Mouse (Mus musculus) liver, embryonic 11.5 days (tissue): ENCODE results near the gene Kdm2a. TPM values are rescaled to one million over a fixed set of nuclear protein-coding genes. Genes with fewer than 3 reads are reported as not detected.

Experiments used
- ATAC-seq: fragments of 200-750 bp; cut with Nextera tagmentation; replicated peaks from 2 replicates; pipeline ENCODE4 v1.8.0; 2017; ENCODE audit warnings: moderate number of reproducible peaks, mild to moderate bottlenecking, moderate TSS enrichment, moderate library complexity; ENCODE audit not compliant: low FRiP score
- DNase-seq: peaks from one replicate; pipeline ENCODE4 v3.0.0-alpha.2; 2017; ENCODE audit warnings: low spot score
- H3K27ac ChIP-seq: fragments of 300-500 bp; sonication (generic); 2 replicates; pipeline ENCODE4 v1.5.1; 2014; ENCODE audit warnings: mild to moderate bottlenecking, low read depth, low read length, control low read depth
- H3K27me3 ChIP-seq: fragments of 300-500 bp; sonication (generic); replicated peaks from 2 replicates; pipeline ENCODE4 v1.6.1; 2014; ENCODE audit warnings: low read length, mixed read lengths; ENCODE audit not compliant: control insufficient read depth, insufficient read depth
- H3K36me3 ChIP-seq: fragments of 300-500 bp; sonication (generic); 2 replicates; pipeline ENCODE4 v1.6.1; 2014; ENCODE audit warnings: mild to moderate bottlenecking, low read length, moderate library complexity, mixed read lengths; ENCODE audit not compliant: control insufficient read depth, insufficient read depth
- H3K4me1 ChIP-seq: fragments of 300-500 bp; sonication (generic); replicated peaks from 2 replicates; pipeline ENCODE4 v1.6.1; 2014; ENCODE audit warnings: low read length, mixed read lengths; ENCODE audit not compliant: control insufficient read depth, insufficient read depth
- H3K4me2 ChIP-seq: fragments of 300-500 bp; sonication (generic); 2 replicates; pipeline ENCODE4 v1.6.1; 2014; ENCODE audit warnings: mild to moderate bottlenecking, control low read depth, moderate library complexity
- H3K4me3 ChIP-seq: fragments of 300-500 bp; sonication (generic); 2 replicates; pipeline ENCODE4 v1.5.1; 2014; ENCODE audit warnings: low read depth, low read length, control low read depth
- H3K9ac ChIP-seq: fragments of 300-500 bp; sonication (generic); 2 replicates; pipeline ENCODE4 v1.6.1; 2014; ENCODE audit warnings: low read depth, low read length, control low read depth
- H3K9me3 ChIP-seq: fragments of 300-500 bp; sonication (generic); 2 replicates; pipeline ENCODE4 v1.6.1; 2016; ENCODE audit warnings: low read length, inconsistent platforms, mixed read lengths; ENCODE audit not compliant: control insufficient read depth
- WGBS: fragments of 180-500 bp; shearing (Covaris S2); extraction: QIAGEN DNeasy Blood & Tissue Kit; methylation state at CpG from one replicate; pipeline ENCODE4 v1.1.7; 2014; 5-methylcytosine and 5-hydroxymethylcytosine counted together
- polyA plus RNA-seq: library from polyadenylated mRNA; unstranded; fragments of >200 nt; fragmentation: Nextera tagmentation; extraction: Ambion mirVana; gene quantifications from 2 replicates; pipeline ENCODE4 v1.2.1, GENCODE M21; 2014

Gene Kdm2a
- polyA plus RNA-seq, 1 experiment from 2014 or later, result 40.2 TPM

DNA sequence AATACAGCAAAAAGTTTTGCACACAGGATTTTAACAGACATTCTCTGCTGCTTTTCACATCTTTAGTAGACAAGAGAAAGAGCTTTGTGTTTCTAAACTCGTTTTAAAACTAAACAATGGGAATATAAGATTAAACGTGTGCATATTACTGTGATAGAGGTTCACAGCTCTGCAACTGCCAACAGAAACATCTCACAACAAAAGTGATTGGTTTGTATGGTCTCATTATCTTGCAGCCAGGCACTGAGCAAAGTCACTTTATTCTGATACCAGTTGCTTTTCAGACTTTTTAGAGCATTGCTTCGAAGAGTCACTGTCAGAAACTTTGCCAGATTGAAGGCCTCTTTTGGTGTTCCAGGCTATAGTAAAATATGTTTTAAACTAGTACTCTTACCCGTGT is 874 bp upstream of the Kdm2a start:
- WGBS, result 62% methylated on average over 4 of the region's 4 CpGs
- Histone ChIP-seq H3K4me2 (no peak overlapping the region; the same call in 1 of the 2 replicates), H3K9me3 (no peaks in the 10 kb centered on the region), H3K27ac (no peak overlapping the region), H3K4me1 (peaks cover 14% of the 10 kb centered on the region), H3K27me3 (no peaks in the 10 kb centered on the region), H3K36me3 (no peaks in the 10 kb centered on the region), H3K9ac (no peak overlapping the region), H3K4me3 (no peak overlapping the region)
- ATAC-seq (no peak), DNase-seq (no peak)

DNA sequence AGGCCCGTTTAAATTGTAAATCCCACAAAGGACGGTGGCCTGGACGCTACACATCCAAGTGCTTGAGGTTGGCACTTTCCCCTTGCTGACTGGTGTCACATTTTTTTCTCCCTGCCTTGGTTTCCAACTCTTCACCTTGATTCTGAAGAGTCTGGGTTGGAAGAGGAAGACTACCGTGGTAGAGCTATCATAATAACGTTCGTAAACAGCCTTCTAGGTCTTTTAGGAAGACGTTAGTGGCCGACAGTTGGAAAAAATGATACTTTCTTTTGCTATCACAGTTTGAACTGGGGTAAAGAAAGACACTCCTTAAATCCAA is 504 bp upstream of the Kdm2a start:
- Histone ChIP-seq H3K27ac (peak overlapping the region; percentile 87; the same call in 1 of the 2 replicates), H3K9ac (peak overlapping the region; percentile 88), H3K27me3 (no peaks in the 10 kb centered on the region), H3K36me3 (peaks cover 1% of the 10 kb centered on the region; the same call in 1 of the 2 replicates), H3K9me3 (no peaks in the 10 kb centered on the region), H3K4me1 (peaks cover 17% of the 10 kb centered on the region), H3K4me2 (peak overlapping the region; percentile 99), H3K4me3 (peak overlapping the region; percentile 80)
- no peak for ATAC-seq
- WGBS, result 33% methylated on average over 8 of the region's 8 CpGs
- no peak for DNase-seq

DNA sequence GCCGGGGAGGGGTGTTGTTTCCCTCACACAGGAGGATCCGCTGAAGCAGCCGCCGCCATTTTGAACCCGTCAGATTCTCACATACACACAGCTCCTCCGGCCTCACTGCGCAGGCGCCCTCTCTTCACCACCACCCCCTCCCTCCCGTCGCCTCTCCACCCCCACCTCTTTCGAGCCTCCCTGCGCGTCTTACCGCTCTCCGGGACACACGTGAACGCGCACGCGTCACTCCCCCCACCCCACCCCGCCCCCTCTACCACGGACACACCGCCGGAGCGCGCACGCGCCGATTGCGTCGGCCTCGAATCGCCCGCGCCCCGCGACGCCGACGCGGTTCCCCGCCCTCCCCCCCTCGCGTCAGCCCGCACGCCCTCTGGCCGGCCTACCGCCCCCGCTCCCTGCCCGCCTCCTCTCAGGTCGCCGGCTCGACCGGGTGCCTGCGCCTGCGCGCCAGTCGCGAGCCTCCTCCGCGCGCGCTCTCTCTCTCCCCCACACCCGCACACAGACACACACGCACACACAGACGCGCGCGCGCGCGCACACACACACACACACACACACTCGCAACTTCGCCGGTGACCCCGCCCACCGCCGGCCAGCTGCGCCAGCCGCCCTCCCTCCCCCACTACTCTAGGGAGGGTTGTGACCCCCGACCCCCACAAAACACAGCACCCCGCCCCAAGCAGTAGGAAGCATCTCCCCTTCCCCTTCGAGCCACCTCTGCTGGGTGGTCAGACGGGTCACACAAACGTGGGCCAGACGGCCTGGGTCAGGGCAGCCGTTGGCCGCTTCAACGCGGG is 887 bp downstream of the Kdm2a start:
- H3K36me3 ChIP-seq, result peaks cover 3% of the 10 kb centered on the region; the same call in 1 of the 2 replicates
- H3K4me1 ChIP-seq, result peaks cover 19% of the 10 kb centered on the region
- under 1% methylated on average over 77 of the region's 90 CpGs for WGBS
- H3K4me2 ChIP-seq, result peak overlapping the region; percentile 99
- ATAC-seq (peak; percentile 91), DNase-seq (peak; percentile 99)
- no peaks in the 10 kb centered on the region for H3K9me3 ChIP-seq
- peak overlapping the region; percentile 80 for H3K4me3 ChIP-seq
- no peaks in the 10 kb centered on the region for H3K27me3 ChIP-seq
- peak overlapping the region; percentile 87 for H3K27ac ChIP-seq
- peak overlapping the region; percentile 91 for H3K9ac ChIP-seq

DNA sequence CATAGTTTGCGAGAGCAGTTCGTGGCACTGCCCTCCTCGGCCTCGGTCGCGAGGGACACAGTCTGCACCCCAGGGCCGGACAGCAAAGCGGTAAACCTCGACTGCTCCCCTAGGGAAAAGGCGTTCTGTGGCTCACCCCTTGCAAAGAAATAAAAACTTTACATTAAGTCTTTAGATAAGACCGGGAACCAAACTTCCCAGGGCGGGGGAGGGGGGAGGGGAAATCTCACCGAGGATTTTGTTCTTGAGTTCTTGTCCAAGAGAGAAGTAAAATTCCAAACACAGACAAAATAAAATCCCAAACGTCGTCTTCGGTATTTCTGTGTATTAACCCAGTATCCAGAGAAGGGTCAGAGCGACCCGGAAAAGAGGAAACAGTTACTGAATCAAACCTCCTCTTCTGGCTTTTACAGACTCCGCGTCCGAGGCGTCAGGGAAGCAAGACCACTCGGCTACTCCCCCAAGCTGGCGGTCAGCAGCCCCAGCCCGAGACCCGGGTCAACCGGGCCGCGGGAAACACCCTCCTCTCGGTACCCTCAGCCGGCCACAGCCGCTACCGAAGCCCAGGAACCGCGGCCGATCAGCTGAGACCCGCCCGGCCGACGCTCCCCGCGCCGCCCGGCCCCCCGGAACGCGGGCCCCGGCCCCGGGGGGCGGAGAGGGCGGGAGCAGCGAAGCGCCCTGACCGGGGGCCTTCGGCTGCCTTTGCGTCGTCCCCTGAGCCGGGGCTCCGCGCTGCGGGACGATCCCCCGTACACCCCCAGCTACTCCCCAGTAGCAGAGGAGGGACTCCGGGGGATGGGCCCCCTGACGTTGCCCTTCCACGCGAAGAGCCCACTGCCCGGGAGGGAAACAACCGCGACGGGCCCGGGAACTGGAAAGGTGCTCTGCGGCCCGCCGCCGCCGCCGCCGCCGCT is 1.7 kb downstream of the Kdm2a start:
- H3K27ac ChIP-seq, result peak overlapping the region; percentile 87
- under 1% methylated on average over 62 of the region's 80 CpGs for WGBS
- peak; percentile 19 for ATAC-seq
- H3K4me3 ChIP-seq, result peak overlapping the region; percentile 80
- DNase-seq, result peak; percentile 48
- peak overlapping the region; percentile 84 for H3K4me2 ChIP-seq
- no peaks in the 10 kb centered on the region for H3K27me3 ChIP-seq
- H3K36me3 ChIP-seq, result peaks cover 5% of the 10 kb centered on the region; the same call in 1 of the 2 replicates
- H3K9me3 ChIP-seq, result no peaks in the 10 kb centered on the region
- peak overlapping the region; percentile 91 for H3K9ac ChIP-seq
- H3K4me1 ChIP-seq, result peaks cover 19% of the 10 kb centered on the region

DNA sequence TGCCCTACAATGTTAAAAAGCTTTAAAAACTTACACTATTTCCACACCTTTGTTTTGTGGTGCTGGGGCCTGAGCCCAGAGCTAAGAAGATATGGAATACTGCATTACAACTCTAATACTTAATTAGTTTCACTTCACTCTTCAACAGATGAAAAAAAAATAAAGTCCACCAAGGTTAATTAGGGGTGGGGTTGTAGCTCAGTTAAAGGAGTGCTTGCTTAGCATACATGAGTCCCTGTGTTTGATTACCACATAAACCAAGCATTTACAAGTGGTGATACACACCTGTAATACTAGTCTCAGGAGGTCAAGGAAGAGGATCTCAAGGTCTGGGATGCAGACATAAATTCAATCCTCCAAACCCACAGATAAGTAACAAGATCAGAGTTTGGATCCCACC is 10.8 kb downstream of the Kdm2a start:
- no peak for ATAC-seq
- H3K4me2 ChIP-seq, result no peak overlapping the region
- peaks cover 15% of the 10 kb centered on the region; the same call in 1 of the 2 replicates for H3K36me3 ChIP-seq
- H3K4me1 ChIP-seq, result no peaks in the 10 kb centered on the region
- H3K9ac ChIP-seq, result no peak overlapping the region
- H3K27me3 ChIP-seq, result no peaks in the 10 kb centered on the region
- no peak for DNase-seq
- H3K4me3 ChIP-seq, result no peak overlapping the region
- no peak overlapping the region for H3K27ac ChIP-seq
- no peaks in the 10 kb centered on the region for H3K9me3 ChIP-seq

DNA sequence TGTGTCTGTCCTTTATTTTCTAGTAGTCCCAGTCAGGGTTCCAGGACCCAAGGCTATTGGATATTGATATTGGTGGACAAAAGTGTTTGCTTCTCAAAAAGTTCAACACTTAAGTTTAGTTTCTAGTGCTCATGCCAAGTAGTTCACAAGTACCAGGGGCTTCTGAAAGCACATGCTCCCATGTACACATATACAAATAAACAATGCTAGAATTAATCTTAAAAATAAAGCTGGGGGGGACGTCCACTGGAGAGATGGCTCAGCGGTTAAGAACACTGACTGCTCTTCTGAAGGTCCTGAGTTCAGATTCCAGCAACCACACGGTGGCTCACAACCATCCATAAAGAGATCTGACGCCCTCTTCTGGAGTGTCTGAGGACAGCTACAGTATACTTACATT is 13.1 kb downstream of the Kdm2a start:
- Histone ChIP-seq H3K4me3 (no peak overlapping the region), H3K4me1 (0 out of 2 replicates have a peak, but pooled peaks cover 2% of the 10 kb centered on the region), H3K27me3 (no peaks in the 10 kb centered on the region), H3K9ac (no peak overlapping the region), H3K36me3 (peaks cover 8% of the 10 kb centered on the region; the same call in 1 of the 2 replicates), H3K27ac (no peak overlapping the region), H3K9me3 (no peaks in the 10 kb centered on the region), H3K4me2 (no peak overlapping the region)
- no peak for ATAC-seq
- no peak for DNase-seq
- WGBS, result 78% methylated on average over 4 of the region's 4 CpGs

DNA sequence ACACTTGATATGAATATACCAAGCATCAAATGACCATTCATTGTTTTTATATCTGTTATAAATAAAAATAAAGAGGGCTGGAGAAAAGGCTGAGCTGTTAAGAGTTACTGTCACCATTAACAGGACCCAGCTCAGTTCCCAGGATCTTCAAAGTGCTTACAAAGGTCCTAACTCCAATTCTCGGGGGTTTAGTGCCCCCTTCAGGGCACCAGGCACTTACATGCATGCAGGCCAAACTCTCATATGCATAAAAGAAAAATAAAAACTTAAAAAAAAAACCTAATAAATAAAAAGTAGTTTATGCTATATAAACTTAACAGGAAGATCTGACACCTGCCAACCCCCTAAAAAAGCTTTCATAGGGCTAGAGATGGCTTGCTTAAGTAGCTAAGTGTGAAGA is 13.8 kb downstream of the Kdm2a start:
- Histone ChIP-seq H3K4me3 (no peak overlapping the region), H3K27me3 (no peaks in the 10 kb centered on the region), H3K4me2 (no peak overlapping the region), H3K27ac (no peak overlapping the region), H3K4me1 (0 out of 2 replicates have a peak, but pooled peaks cover 2% of the 10 kb centered on the region), H3K9ac (no peak overlapping the region), H3K9me3 (no peaks in the 10 kb centered on the region), H3K36me3 (peaks cover 8% of the 10 kb centered on the region; the same call in 1 of the 2 replicates)
- ATAC-seq (no peak), DNase-seq (no peak)
- 52% methylated on average over 1 of the region's 1 CpGs for WGBS

DNA sequence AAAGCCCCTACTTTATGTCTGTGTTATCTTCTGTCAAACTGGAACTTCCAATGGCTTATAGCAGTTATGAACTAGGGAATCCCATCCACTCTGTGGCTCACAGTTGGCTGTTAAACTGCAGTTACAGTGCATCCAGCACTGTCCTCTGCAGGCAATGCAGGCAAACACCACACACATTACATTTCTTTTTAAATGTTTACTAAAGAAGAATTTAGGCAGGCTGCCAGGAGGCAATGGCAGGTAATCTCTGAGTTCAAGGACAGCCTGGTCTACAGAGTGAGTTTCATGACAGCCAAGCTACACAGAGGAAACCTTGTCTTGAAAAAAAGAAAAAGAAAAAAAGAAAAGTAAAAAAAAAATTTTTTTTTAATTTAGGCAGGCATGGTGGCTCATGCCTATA is 14.8 kb downstream of the Kdm2a start:
- Histone ChIP-seq H3K27ac (no peak overlapping the region), H3K9ac (no peak overlapping the region), H3K9me3 (no peaks in the 10 kb centered on the region), H3K4me1 (0 out of 2 replicates have a peak, but pooled peaks cover 2% of the 10 kb centered on the region), H3K4me3 (no peak overlapping the region), H3K36me3 (peaks cover 5% of the 10 kb centered on the region; the same call in 1 of the 2 replicates), H3K27me3 (no peaks in the 10 kb centered on the region), H3K4me2 (no peak overlapping the region)
- ATAC-seq (no peak), DNase-seq (no peak)
